Mouse (Mus musculus) forebrain, embryonic 16.5 days (tissue): ENCODE measurements at regions not wholly inside any gene's neighbourhood (a gene's known extent, or its start where the extent isn't known, plus 50 kb on each side); places are given as distances from the start of the nearest gene placed in this dataset.

Experiments
- ATAC-seq: fragments of 200-750 bp; cut with Nextera tagmentation; 2 replicates; pipeline ENCODE4 v1.8.0; 2017; ENCODE audit warnings: mild to moderate bottlenecking, moderate library complexity
- H3K27ac ChIP-seq: fragments of 300-500 bp; sonication (generic); 2 replicates; pipeline ENCODE4 v1.5.1; 2014; ENCODE audit warnings: low read length, control low read depth
- H3K27me3 ChIP-seq: fragments of 300-500 bp; sonication (generic); replicated peaks from 2 replicates; pipeline ENCODE4 v1.6.1; 2014; ENCODE audit warnings: low read length; ENCODE audit not compliant: control insufficient read depth, insufficient read depth
- H3K36me3 ChIP-seq: fragments of 300-500 bp; sonication (generic); 2 replicates; pipeline ENCODE4 v1.6.1; 2014; ENCODE audit not compliant: control insufficient read depth, insufficient read depth
- H3K4me1 ChIP-seq: fragments of 300-500 bp; sonication (generic); replicated peaks from 2 replicates; pipeline ENCODE4 v1.6.1; 2014; ENCODE audit warnings: low read length; ENCODE audit not compliant: control insufficient read depth, insufficient read depth
- H3K4me2 ChIP-seq: fragments of 300-500 bp; sonication (generic); 2 replicates; pipeline ENCODE4 v1.6.1; 2014; ENCODE audit warnings: mild to moderate bottlenecking, low read length, control low read depth
- H3K4me3 ChIP-seq: fragments of 300-500 bp; sonication (generic); replicated peaks from 2 replicates; pipeline ENCODE4 v1.5.1; 2014; ENCODE audit warnings: mild to moderate bottlenecking, low read length, control low read depth
- H3K9ac ChIP-seq: fragments of 300-500 bp; sonication (generic); replicated peaks from 2 replicates; pipeline ENCODE4 v1.6.1; 2014; ENCODE audit warnings: low read depth, low read length, control low read depth
- H3K9me3 ChIP-seq: fragments of 300-500 bp; sonication (generic); 2 replicates; pipeline ENCODE4 v1.6.1; 2016; ENCODE audit warnings: low read length; ENCODE audit not compliant: control insufficient read depth
- whole genome bisulfite sequencing: fragments of 180-500 bp; shearing (Covaris S2); extraction: QIAGEN DNeasy Blood & Tissue Kit; methylation state at CpG from one replicate; pipeline ENCODE4 v1.1.7; 2014; 5-methylcytosine and 5-hydroxymethylcytosine counted together

DNA sequence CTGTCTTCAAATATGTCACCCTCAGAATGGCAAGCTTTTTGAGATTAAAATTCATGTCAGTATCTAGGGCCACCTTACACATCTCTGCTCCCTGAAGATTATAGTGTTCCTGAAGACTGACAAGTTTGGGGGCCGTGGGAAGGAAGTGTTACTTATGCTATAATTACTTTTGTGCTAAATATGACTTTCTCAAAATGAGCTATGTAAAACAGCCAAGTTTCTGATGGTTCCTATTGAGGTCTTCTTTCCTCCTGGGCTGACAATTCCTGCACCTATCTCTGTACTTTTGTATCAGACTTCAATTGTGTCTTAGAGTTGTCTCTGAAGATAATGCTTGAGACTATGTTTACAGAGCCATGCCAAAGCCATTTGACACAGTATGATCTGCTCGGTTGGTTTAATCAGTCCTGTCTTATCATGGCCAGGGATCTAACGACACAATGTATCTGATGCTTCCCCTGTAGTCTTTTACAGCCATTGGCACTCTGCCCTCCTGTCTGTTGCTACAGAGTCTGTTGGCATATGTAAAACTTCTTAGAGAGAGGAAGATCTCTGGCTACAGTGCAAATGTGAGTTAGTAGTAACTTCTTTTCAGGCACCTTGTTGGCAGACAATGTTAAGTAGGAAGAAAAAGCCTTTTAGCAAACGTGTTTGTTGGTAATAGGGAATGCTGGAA is 71.8 kb upstream of the Aco1 start:
- no peak for ATAC-seq

GRCm38 (mm10) chr4:40081035-40081434 is 61.8 kb upstream of the Aco1 start:
- Histone ChIP-seq H3K4me3 (no peak overlapping the region), H3K9ac (no peak overlapping the region), H3K4me2 (no peak overlapping the region), H3K4me1 (no peaks in the 10 kb centered on the region), H3K27me3 (no peaks in the 10 kb centered on the region), H3K36me3 (no peaks in the 10 kb centered on the region), H3K9me3 (no peaks in the 10 kb centered on the region), H3K27ac (no peak overlapping the region)
- WGBS: 76% methylated on average over 3 of the region's 3 CpGs
- ATAC-seq: no peak

More for the DNA sequence above, 71.8 kb upstream of the Aco1 start:
- Histone ChIP-seq H3K4me1 (no peaks in the 10 kb centered on the region), H3K4me2 (no peak overlapping the region), H3K9me3 (no peaks in the 10 kb centered on the region), H3K27me3 (no peaks in the 10 kb centered on the region), H3K27ac (no peak overlapping the region), H3K4me3 (no peak overlapping the region), H3K36me3 (no peaks in the 10 kb centered on the region), H3K9ac (no peak overlapping the region)
- WGBS: 49% methylated on average over 4 of the region's 4 CpGs

- H3K4me2 ChIP-seq: no peak overlapping the region
- 65% methylated on average over 5 of the region's 5 CpGs for WGBS
- no peaks in the 10 kb centered on the region for H3K27me3 ChIP-seq
- no peaks in the 10 kb centered on the region for H3K36me3 ChIP-seq
- H3K4me1 ChIP-seq: no peaks in the 10 kb centered on the region
- no peak overlapping the region for H3K4me3 ChIP-seq
- peak; percentile 69 for ATAC-seq
- H3K27ac ChIP-seq: no peak overlapping the region
- H3K9ac ChIP-seq: no peak overlapping the region
- H3K9me3 ChIP-seq: no peaks in the 10 kb centered on the region
These were observed 52.6 kb upstream of the Aco1 start for GRCm38 (mm10) chr4:40090295-40090694.
